Mouse (Mus musculus) liver, adult 2 months (tissue): ENCODE data around the gene Zfp382.

Experiments
- CTCF ChIP-seq: fragments of 200-500 bp; IDR thresholded peaks from 2 replicates; pipeline ENCODE4 v1.5.1; 2011; ENCODE audit warnings: low read depth, low read length, control low read depth
- POLR2A ChIP-seq: fragments of 200-500 bp; IDR thresholded peaks from 2 replicates; pipeline ENCODE4 v1.6.1; 2011; ENCODE audit warnings: low read length, control low read depth; ENCODE audit not compliant: insufficient read depth; ENCODE audit errors: extremely low read depth

DNA sequence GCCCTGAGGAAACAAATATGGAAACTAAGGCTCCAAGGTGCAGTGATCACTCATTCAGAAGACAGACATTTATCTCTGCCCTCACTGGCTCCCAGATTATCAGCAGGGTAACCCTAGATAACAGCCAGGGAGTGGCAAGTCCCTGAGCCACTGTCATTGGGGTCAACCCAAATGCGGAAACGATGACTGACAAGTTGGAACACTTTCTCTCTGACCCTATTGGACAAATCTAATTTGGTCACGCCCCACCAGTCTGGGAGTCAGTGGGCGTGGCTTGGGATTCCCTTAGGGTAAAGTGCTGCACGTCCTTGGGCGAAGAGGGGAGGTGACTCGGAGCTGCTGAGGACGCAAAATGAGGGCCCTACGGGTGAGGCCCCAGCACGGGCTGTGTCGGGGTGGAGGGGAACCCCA, 62.1 kb downstream of the Zfp382 start, which contains the start of gene Cox7a1:
- 0 out of 2 replicates have a peak, but pooled peaks have one; percentile 17 for TF ChIP-seq POLR2A
- TF ChIP-seq CTCF = no peak
